In the genomic region with DNA sequence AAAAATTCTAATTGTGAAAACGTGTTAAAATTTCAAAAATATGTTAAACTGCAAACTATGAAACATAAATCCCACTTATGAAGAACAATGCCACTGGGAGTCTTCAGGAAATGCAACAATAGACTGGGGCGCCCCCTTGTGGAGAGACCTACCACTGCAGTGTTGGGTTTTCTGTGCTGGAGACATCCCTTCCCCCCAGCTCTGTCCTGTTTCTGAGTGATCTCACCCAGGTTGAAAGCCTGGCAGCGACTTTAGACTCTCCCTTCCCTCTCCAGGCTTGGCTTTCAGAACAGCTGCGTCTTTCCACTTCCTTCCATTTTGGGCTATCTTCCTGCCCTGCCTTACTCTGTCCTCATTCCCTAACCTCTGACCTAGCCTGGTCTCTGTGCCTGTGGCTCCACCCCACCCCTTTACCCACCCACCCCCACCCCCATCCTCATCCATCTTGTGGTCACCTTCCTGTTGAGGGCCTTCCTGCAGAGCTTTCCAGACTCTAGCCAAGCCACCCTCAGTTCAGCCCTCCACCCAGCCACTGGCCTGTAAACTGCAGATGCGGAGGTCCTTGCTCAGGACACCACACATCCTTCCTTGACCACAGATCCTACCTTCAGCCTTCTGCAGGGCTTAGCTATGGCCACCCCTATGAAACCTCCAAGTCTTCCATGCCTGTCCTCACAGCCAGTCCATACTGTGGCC, we compare ENCODE assay signal across 9 mouse cellular contexts. TPM values are rescaled to one million over a fixed set of nuclear protein-coding genes. Genes with fewer than 3 reads are reported as not detected.
DNase-seq lines count a peak whose midpoint lies in the region; TF ChIP-seq lines count a peak whose summit lies in the region.
"Had no signal": no experiment of that assay in that cellular context is flagged by ENCODE, and none has a peak within 500 bp of the region (broad histone marks: within the 10 kb centered on the region; RNA-seq: fewer than 3 reads in every experiment).

No protein-coding gene starts in this region.

- no peak overlapping the region for H3K9ac ChIP-seq in ES-Bruce4 (ENCODE audit: low read depth, poor library complexity, severe bottlenecking)
- H3K9ac ChIP-seq: limb, embryonic 15.5 days had no signal

- no peaks in the 10 kb centered on the region for H3K9me3 ChIP-seq in ES-Bruce4 (replicated peaks; ENCODE audit: control insufficient read depth, insufficient read depth, low read length, poor library complexity, severe bottlenecking)
- H3K9me3 ChIP-seq: limb, embryonic 15.5 days had no signal

- WGBS in bone marrow, adult 2 months, result 16% methylated on average over 5 of the region's 5 CpGs

- no peaks in the 10 kb centered on the region for H3K36me3 ChIP-seq in ES-Bruce4 (ENCODE audit: control insufficient read depth, insufficient read depth, low read length, poor library complexity, severe bottlenecking)
- H3K36me3 ChIP-seq: limb, embryonic 15.5 days had no signal

- peak; percentile 75 for TF ChIP-seq CTCF in ES-Bruce4 (IDR thresholded peaks at IDR 0.05; ENCODE audit: low read depth, low read length)
- peak; percentile 74 for TF ChIP-seq CTCF in bone marrow, adult 2 months (IDR thresholded peaks at IDR 0.05; ENCODE audit: control insufficient read depth, insufficient read depth, low read length)
- TF ChIP-seq CTCF in embryonic fibroblast, embryonic 13.5 days (IDR thresholded peaks at IDR 0.05; ENCODE audit: borderline replicate concordance, insufficient read depth, low read length), result peak; percentile 55; the same call in 1 of the 2 replicates

- H3K4me3 ChIP-seq in ES-Bruce4 (ENCODE audit: low read depth, low read length), result no peak overlapping the region
- no peak overlapping the region for H3K4me3 ChIP-seq in bone marrow, adult 2 months (replicated peaks; ENCODE audit: control insufficient read depth, low read depth, low read length)
- no peak overlapping the region for H3K4me3 ChIP-seq in embryonic fibroblast, embryonic 13.5 days (ENCODE audit: insufficient read depth, low read length)
- H3K4me3 ChIP-seq: limb, embryonic 15.5 days had no signal

- peak; percentile 94 for DNase-seq in heart, postnatal 4 days
- DNase-seq in layer of hippocampus, adult 9-11 months, result peak; percentile 86
- peak; percentile 89 for DNase-seq in lung, postnatal 25 days (ENCODE audit: low spot score)
- peak; percentile 78 to 82 for DNase-seq in right cerebral cortex, postnatal 36 days (ENCODE audit: low spot score in 2 of 2)
- DNase-seq in urinary bladder, postnatal 36 days (ENCODE audit: low spot score in 2 of 2), result peak; percentile 80 to 86

- H3K27me3 ChIP-seq in ES-Bruce4 (ENCODE audit: control insufficient read depth, insufficient read depth, low read length, poor library complexity, severe bottlenecking), result no peaks in the 10 kb centered on the region
- H3K27me3 ChIP-seq: limb, embryonic 15.5 days had no signal

- no peak for TF ChIP-seq POLR2A in ES-Bruce4 (IDR thresholded peaks at IDR 0.05; ENCODE audit: insufficient read depth, low read length)
- TF ChIP-seq POLR2A in bone marrow, adult 2 months (IDR thresholded peaks at IDR 0.05; ENCODE audit: borderline replicate concordance, control insufficient read depth, low read depth, low read length), result no peak
- no peak for TF ChIP-seq POLR2A in embryonic fibroblast, embryonic 13.5 days (IDR thresholded peaks at IDR 0.05; ENCODE audit: low read depth, low read length)

- H3K4me1 ChIP-seq in ES-Bruce4 (ENCODE audit: control insufficient read depth, insufficient read depth, low read length), result no peaks in the 10 kb centered on the region
- peaks cover 4% of the 10 kb centered on the region for H3K4me1 ChIP-seq in bone marrow, adult 2 months (ENCODE audit: control insufficient read depth, insufficient read depth, low read length)
- no peaks in the 10 kb centered on the region for H3K4me1 ChIP-seq in embryonic fibroblast, embryonic 13.5 days (ENCODE audit: control insufficient read depth, insufficient read depth, low read length)

- no peak overlapping the region for H3K27ac ChIP-seq in ES-Bruce4 (ENCODE audit: insufficient read depth, low read length)
- H3K27ac ChIP-seq in bone marrow, adult 2 months (ENCODE audit: control insufficient read depth, insufficient read depth, low read depth, low read length, poor library complexity), result no peak overlapping the region
- no peak overlapping the region for H3K27ac ChIP-seq in embryonic fibroblast, embryonic 13.5 days (ENCODE audit: insufficient read depth, low read length)
- H3K27ac ChIP-seq: limb, embryonic 15.5 days had no signal

- TF ChIP-seq EP300 in ES-Bruce4 (IDR thresholded peaks at IDR 0.05; ENCODE audit: insufficient read depth, low read depth, low read length), result no peak

RNA-seq across cellular contexts. Expression of gene Adam15, which starts 5.2 kb away (rescaled TPM):
- 25.2 TPM in 2 replicates for polyA plus RNA-seq in ES-Bruce4 (2011; ENCODE audit: insufficient read depth, insufficient read length, low read depth, missing spikeins)
- polyA plus RNA-seq in bone marrow, adult 2 months (2011; ENCODE audit: insufficient read depth, insufficient read length, low replicate concordance, missing spikeins), result 112 and 187 TPM in 2 replicates
- 112 and 136 TPM in 2 replicates for polyA plus RNA-seq in embryonic fibroblast, embryonic 13.5 days (2011; ENCODE audit: insufficient read length, low read depth, missing spikeins)
- 10 to 100 TPM; 93.6 to 95.2 TPM for total RNA-seq in heart, postnatal 4 days (2021)

RNA-seq across cellular contexts. Expression of gene Dcst2, which starts 6.8 kb away (rescaled TPM):
- polyA plus RNA-seq in ES-Bruce4 (2011; ENCODE audit: insufficient read depth, insufficient read length, low read depth, missing spikeins), result 0.25 and 0.29 TPM in 2 replicates
- polyA plus RNA-seq in bone marrow, adult 2 months (2011; ENCODE audit: insufficient read depth, insufficient read length, low replicate concordance, missing spikeins), result 0.56 TPM in 1 of 2 replicates, not detected in the other
- polyA plus RNA-seq in embryonic fibroblast, embryonic 13.5 days (2011; ENCODE audit: insufficient read length, low read depth, missing spikeins), result not detected in 2 replicates
- total RNA-seq in heart, postnatal 4 days (2021), result under 1 TPM; 0.14 to 0.23 TPM

RNA-seq across cellular contexts. Expression of gene Dcst1, which starts 10.1 kb away (rescaled TPM):
- polyA plus RNA-seq in ES-Bruce4 (2011; ENCODE audit: insufficient read depth, insufficient read length, low read depth, missing spikeins), result not detected in 2 replicates
- 1.3 TPM in 1 of 2 replicates, not detected in the other for polyA plus RNA-seq in bone marrow, adult 2 months (2011; ENCODE audit: insufficient read depth, insufficient read length, low replicate concordance, missing spikeins)
- not detected in 2 replicates for polyA plus RNA-seq in embryonic fibroblast, embryonic 13.5 days (2011; ENCODE audit: insufficient read length, low read depth, missing spikeins)
- under 1 TPM; 0.21 to 0.72 TPM for total RNA-seq in heart, postnatal 4 days (2021)

RNA-seq across cellular contexts. Expression of gene Efna4, which starts 17.1 kb away (rescaled TPM):
- 14.6 and 16.7 TPM in 2 replicates for polyA plus RNA-seq in ES-Bruce4 (2011; ENCODE audit: insufficient read depth, insufficient read length, low read depth, missing spikeins)
- polyA plus RNA-seq in bone marrow, adult 2 months (2011; ENCODE audit: insufficient read depth, insufficient read length, low replicate concordance, missing spikeins), result not detected in 2 replicates
- polyA plus RNA-seq in embryonic fibroblast, embryonic 13.5 days (2011; ENCODE audit: insufficient read length, low read depth, missing spikeins), result 11.2 and 11.4 TPM in 2 replicates
- 1 to 10 TPM; 3.1 to 3.7 TPM for total RNA-seq in heart, postnatal 4 days (2021)

RNA-seq across cellular contexts. Expression of gene Efna3, which starts 32.2 kb away (rescaled TPM):
- 17.2 and 18.9 TPM in 2 replicates for polyA plus RNA-seq in ES-Bruce4 (2011; ENCODE audit: insufficient read depth, insufficient read length, low read depth, missing spikeins)
- polyA plus RNA-seq in bone marrow, adult 2 months (2011; ENCODE audit: insufficient read depth, insufficient read length, low replicate concordance, missing spikeins), result 2.7 TPM in 1 of 2 replicates, not detected in the other
- 7.1 and 8.7 TPM in 2 replicates for polyA plus RNA-seq in embryonic fibroblast, embryonic 13.5 days (2011; ENCODE audit: insufficient read length, low read depth, missing spikeins)
- under 1 TPM in 1 of 2 experiments, not detected in 1; 0.26 TPM for total RNA-seq in heart, postnatal 4 days (2021)
